Mouse (Mus musculus): ENCODE data around the gene D5Ertd579e. TPM values are rescaled to one million over a fixed set of nuclear protein-coding genes. Genes with fewer than 3 reads are reported as not detected.
"Not testable (repeated sequence)": the region's sequence is repeated elsewhere in the genome, so short reads cannot be mapped to it uniquely, and the experiment has no call there.

Gene D5Ertd579e
- polyA plus RNA-seq, 1 experiment from 2014 or later: 31.3 TPM

DNA sequence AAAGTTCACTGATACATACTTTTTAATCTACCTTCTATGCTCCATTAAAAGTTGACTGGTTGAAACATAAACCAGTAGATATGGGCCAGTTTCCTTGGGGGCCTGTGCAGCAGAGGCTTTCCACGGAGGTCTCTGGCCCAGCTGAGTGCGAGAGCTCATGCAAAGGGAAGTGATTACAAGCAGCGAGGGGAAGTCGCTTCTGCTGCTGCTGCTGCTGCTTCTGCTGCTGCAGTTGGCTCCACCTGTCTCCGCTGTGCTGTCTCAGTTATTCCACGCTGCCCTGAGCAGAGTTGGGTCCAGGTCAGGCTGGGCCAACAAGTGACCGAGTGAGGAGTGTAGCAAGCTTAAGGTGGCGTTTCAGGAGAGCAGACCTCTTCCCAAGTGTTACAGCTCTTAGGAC is 27.3 kb downstream of the D5Ertd579e start:
- H3K9me3 ChIP-seq: no peaks in the 10 kb centered on the region
- no peak for DNase-seq (ENCODE audit: extremely low spot score, low spot score)
- no peak overlapping the region for H3K27ac ChIP-seq
- 94% methylated on average over 8 of the region's 8 CpGs for whole genome bisulfite sequencing
- H3K36me3 ChIP-seq (replicated peaks): peaks cover 75% of the 10 kb centered on the region
- H3K27me3 ChIP-seq (ENCODE audit: poor library complexity, severe bottlenecking): no peaks in the 10 kb centered on the region
- H3K4me3 ChIP-seq: no peak overlapping the region
- H3K4me1 ChIP-seq: no peaks in the 10 kb centered on the region

DNA sequence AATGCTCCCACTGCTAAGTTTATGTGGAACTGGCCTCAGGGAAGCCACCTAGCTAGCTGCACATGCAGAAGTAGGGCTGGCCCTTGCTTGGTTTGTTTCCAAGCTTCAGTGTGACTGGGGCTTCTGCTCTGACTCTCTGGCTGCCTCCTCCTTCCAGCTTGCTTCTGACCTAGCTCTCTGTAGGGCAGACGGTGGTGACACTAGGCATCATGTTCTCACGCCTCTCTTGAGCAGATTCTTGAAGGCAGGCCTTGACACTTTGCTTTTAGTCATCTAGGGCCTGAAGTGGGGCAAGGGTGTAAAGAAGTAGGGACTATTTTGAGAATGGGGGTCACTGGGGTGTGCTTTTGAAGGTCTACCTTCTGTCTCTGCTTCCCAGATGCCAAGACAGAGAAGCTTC is 27.8 kb downstream of the D5Ertd579e start:
- not testable (repeated sequence) for H3K27ac ChIP-seq; H3K9me3 ChIP-seq; H3K4me1 ChIP-seq; H3K4me3 ChIP-seq; DNase-seq (ENCODE audit: extremely low spot score, low spot score); H3K27me3 ChIP-seq (ENCODE audit: poor library complexity, severe bottlenecking)
- peaks cover 76% of the 10 kb centered on the region for H3K36me3 ChIP-seq (replicated peaks)
- 89% methylated on average over 2 of the region's 2 CpGs for WGBS

DNA sequence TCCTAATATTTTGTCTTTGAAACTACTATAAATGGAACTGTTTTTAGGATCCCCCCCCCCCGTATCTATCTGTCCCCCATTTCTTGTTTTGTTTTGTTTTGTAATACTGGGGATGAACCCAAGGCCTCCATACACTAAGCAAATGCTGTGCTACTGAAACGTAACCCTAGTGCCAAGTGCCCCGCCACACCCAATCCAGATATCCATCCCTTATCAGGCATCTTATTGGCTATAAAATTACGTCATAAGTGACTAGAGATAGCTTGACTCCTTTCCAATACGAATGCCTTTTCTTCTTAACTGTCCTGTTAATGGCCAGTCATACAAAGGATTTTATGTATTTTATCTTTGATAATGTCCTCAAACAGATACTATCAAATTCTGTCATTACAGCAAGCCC is 28.7 kb downstream of the D5Ertd579e start:
- H3K4me3 ChIP-seq: no peak overlapping the region
- peaks cover 78% of the 10 kb centered on the region for H3K36me3 ChIP-seq (replicated peaks)
- WGBS: 97% methylated on average over 5 of the region's 5 CpGs
- no peaks in the 10 kb centered on the region for H3K27me3 ChIP-seq (ENCODE audit: poor library complexity, severe bottlenecking)
- H3K27ac ChIP-seq: no peak overlapping the region
- no peaks in the 10 kb centered on the region for H3K4me1 ChIP-seq
- DNase-seq (ENCODE audit: extremely low spot score, low spot score): no peak
- no peaks in the 10 kb centered on the region for H3K9me3 ChIP-seq

DNA sequence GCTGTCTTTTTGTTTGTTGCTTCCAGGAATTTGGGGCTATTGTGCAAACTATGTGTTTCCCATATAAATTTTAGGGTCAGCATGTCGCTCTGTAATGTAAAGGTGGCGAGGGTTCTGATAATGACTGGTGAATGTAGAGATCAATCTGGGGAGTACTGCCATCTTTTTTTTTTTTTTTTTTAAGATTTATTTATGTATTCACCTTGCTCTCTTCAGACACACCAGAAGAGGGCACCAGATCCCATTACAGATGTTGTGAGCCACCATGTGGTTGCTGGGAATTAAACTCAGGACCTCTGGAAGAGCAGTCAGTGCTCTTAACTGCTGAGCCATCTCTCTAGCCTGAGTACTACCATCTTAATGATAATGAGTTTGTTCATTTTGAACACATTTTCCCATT is 29.1 kb downstream of the D5Ertd579e start:
- H3K9me3 ChIP-seq; H3K27ac ChIP-seq; H3K27me3 ChIP-seq (ENCODE audit: poor library complexity, severe bottlenecking); H3K4me1 ChIP-seq; H3K4me3 ChIP-seq; DNase-seq (ENCODE audit: extremely low spot score, low spot score): not testable (repeated sequence)
- 88% methylated on average over 2 of the region's 2 CpGs for WGBS
- H3K36me3 ChIP-seq (replicated peaks): peaks cover 74% of the 10 kb centered on the region

DNA sequence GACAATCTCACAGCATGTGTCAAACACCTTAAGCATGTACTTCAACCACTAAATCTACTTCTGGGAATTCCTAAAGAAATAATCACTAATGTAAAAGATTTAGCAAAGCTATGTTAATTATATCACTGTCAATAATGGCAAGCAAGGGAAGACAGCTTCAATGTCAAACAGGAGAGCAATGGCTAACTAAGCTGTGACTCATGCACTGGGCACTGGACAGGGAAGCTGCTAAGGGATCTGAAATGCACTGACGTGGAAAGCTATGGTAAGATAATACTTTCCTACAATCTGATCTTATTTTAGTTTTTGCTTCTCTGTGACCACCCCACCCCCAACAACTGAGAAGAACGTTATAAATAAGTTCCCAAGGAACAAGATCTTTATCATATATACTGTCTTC is 32.5 kb downstream of the D5Ertd579e start:
- Histone ChIP-seq H3K9me3 (no peaks in the 10 kb centered on the region), H3K27me3 (ENCODE audit: poor library complexity, severe bottlenecking) (no peaks in the 10 kb centered on the region), H3K36me3 (replicated peaks) (peaks cover 45% of the 10 kb centered on the region), H3K4me1 (no peaks in the 10 kb centered on the region), H3K27ac (no peak overlapping the region), H3K4me3 (no peak overlapping the region)
- no peak for DNase-seq (ENCODE audit: extremely low spot score, low spot score)
- WGBS: 88% methylated on average over 2 of the region's 2 CpGs

DNA sequence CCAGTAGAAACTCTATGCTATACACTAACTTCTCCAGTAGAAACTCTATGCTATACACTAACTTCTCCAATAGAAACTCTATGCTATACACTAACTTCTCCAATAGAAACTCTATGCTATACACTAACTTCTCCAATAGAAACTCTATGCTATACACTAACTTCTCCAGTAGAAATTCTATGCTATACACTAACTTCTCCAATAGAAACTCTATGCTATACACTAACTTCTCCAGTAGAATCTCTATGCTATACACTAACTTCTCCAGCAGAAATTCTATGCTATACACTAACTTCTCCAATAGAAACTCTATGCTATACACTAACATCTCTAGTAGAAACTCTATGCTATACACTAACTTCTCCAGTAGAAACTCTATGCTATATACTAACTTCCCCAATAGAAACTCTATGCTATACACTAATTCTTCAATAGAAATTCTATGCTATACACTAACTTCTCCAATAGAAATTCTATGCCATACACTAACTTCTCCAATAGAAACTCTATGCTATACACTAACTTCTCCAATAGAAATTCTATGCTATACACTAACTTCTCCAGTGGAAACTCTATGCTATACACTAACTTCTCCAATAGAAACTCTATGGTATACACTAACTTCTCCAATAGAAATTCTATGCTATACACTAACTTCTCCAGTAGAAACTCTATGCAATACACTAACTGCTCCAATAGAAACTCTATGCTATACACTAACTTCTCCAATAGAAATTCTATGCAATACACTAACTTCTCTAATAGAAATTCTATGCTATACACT is 34.7 kb downstream of the D5Ertd579e start:
- not testable (repeated sequence) for H3K4me1 ChIP-seq; H3K27me3 ChIP-seq (ENCODE audit: poor library complexity, severe bottlenecking); H3K9me3 ChIP-seq; H3K27ac ChIP-seq; DNase-seq (ENCODE audit: extremely low spot score, low spot score); H3K4me3 ChIP-seq
- peaks cover 35% of the 10 kb centered on the region for H3K36me3 ChIP-seq (replicated peaks)

DNA sequence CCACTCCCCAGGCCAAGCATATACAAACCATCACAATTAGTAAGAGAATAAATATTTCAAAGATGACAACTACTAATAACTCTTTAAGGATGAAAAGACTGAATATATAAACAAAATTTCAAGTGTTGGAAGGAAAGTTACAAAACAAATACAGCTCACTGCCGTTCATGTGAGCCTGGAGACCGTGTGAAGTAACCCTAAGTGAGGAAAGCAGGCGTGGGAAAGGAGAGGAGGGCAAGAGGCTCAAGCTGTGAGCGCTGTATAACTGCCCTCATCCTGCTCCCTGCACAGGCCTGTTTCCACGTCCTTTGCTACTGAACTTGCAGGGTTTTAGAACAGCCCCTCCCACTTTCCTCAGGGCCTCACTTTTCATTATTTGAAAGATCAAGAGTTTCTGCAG is 70.2 kb downstream of the D5Ertd579e start:
- Histone ChIP-seq H3K36me3 (replicated peaks) (peaks cover 54% of the 10 kb centered on the region), H3K27me3 (ENCODE audit: poor library complexity, severe bottlenecking) (no peaks in the 10 kb centered on the region), H3K27ac (no peak overlapping the region), H3K4me1 (no peaks in the 10 kb centered on the region), H3K9me3 (no peaks in the 10 kb centered on the region), H3K4me3 (no peak overlapping the region)
- 77% methylated on average over 5 of the region's 5 CpGs for WGBS
- DNase-seq (ENCODE audit: extremely low spot score, low spot score): no peak

DNA sequence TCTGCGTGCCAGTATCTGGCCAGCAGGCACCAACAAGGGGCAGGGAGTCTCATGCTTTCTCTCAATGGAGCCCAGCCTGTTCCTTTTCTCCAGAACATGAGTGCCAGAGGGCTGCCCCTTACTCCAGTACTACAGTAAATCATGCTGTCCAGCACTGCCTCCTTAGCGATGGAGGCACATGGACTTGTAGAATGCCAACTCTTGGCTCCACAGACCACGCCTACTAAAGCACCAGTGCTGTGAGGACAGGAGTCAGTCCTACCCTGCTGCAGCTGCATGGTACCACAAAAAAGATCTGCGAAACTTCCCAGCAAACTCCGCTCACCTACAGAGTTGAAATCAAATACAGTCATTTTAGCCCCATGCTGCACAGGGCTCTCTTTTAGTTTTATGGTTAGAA is 72.2 kb downstream of the D5Ertd579e start:
- no peak for DNase-seq (ENCODE audit: extremely low spot score, low spot score)

DNA sequence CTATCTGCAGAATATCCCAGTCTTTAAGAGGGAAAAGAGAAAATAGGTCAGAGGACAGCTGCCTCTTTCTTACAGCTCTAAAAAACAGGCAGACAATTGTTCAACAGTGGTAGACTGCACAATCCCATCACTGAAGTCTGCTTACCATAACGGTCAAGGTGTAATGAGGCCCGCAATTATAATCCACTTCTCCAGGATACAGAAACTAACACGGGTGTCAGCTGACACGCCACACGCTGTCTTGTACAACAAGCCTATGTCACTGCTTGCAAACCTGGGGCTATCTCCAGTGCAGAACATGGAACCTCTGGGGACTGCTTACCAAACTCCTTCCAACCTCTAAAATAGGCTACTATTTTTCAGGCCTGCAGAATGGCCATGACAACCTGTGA is 74.8 kb downstream of the D5Ertd579e start:
- no peak overlapping the region for H3K4me3 ChIP-seq
- no peaks in the 10 kb centered on the region for H3K9me3 ChIP-seq
- peaks cover 54% of the 10 kb centered on the region for H3K36me3 ChIP-seq (replicated peaks)
- no peaks in the 10 kb centered on the region for H3K27me3 ChIP-seq (ENCODE audit: poor library complexity, severe bottlenecking)
- H3K27ac ChIP-seq: peak overlapping the region; percentile 22; the same call in 1 of the 2 replicates
- no peak for DNase-seq (ENCODE audit: extremely low spot score, low spot score)
- H3K4me1 ChIP-seq: no peaks in the 10 kb centered on the region
- 91% methylated on average over 5 of the region's 5 CpGs for WGBS

More for the DNA sequence above, 72.2 kb downstream of the D5Ertd579e start:
- Histone ChIP-seq H3K27ac (no peak overlapping the region), H3K9me3 (no peaks in the 10 kb centered on the region), H3K4me1 (no peaks in the 10 kb centered on the region), H3K4me3 (no peak overlapping the region), H3K36me3 (replicated peaks) (peaks cover 46% of the 10 kb centered on the region), H3K27me3 (ENCODE audit: poor library complexity, severe bottlenecking) (no peaks in the 10 kb centered on the region)
- WGBS: 92% methylated on average over 5 of the region's 5 CpGs

DNA sequence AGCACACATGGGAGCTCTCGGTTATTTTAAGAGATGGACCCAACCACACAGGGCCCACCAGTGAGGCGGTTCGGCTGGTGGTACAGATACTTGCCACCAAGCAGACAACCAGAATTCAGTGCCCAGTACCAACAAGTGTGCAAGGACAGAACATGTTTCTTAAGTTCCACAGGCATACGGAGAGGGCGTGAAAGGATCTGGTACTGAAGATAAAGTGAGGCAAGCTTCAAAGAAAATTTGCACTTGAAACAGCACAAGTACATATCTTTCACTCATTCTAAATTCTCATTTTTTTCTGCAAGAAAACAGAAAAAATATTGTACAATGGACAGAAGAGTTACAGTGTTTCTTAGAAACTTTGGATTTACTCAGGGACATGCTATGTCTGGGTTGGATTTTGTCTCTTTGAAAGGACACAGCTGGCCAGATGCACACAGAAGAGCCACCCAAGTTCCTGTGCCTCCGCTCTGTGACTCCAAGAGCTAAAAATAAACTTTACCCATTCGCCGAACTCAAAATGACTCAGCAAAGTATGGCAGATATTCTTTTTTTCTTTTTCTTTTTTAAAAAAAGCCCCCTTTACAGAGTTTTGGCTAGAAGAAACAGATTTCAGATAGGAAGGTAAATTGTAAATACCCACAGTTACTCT is 75.3 kb downstream of the D5Ertd579e start:
- Histone ChIP-seq H3K36me3 (replicated peaks) (peaks cover 57% of the 10 kb centered on the region), H3K4me1 (no peaks in the 10 kb centered on the region), H3K9me3 (no peaks in the 10 kb centered on the region), H3K27ac (0 out of 2 replicates have a peak overlapping the region, but pooled peaks have one; percentile 22), H3K4me3 (no peak overlapping the region), H3K27me3 (ENCODE audit: poor library complexity, severe bottlenecking) (no peaks in the 10 kb centered on the region)
- DNase-seq (ENCODE audit: extremely low spot score, low spot score): no peak
- 89% methylated on average over 8 of the region's 8 CpGs for WGBS

DNA sequence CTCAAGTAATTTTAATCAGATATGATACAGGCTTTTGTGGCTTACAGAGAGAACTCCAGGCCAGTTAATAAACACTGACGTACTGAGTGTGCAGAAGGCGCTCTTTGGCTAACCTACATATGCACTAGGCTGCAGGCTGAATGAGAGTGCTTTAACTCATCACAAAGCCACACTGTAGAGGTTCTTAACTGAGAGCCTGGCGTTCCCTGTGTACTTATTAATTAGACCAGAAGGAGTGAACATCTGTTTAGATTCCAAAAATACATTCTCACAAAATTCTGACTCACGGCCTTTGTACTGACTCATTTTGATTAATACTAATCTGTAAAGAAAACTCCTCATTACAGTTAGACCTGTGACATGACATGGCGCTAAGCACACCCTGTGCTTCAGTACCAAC is 76.9 kb downstream of the D5Ertd579e start:
- Histone ChIP-seq H3K9me3 (no peaks in the 10 kb centered on the region), H3K4me1 (no peaks in the 10 kb centered on the region), H3K27ac (no peak overlapping the region), H3K36me3 (replicated peaks) (peaks cover 61% of the 10 kb centered on the region), H3K27me3 (ENCODE audit: poor library complexity, severe bottlenecking) (no peaks in the 10 kb centered on the region), H3K4me3 (no peak overlapping the region)
- DNase-seq (ENCODE audit: extremely low spot score, low spot score): no peak
- 94% methylated on average over 5 of the region's 5 CpGs for WGBS

DNA sequence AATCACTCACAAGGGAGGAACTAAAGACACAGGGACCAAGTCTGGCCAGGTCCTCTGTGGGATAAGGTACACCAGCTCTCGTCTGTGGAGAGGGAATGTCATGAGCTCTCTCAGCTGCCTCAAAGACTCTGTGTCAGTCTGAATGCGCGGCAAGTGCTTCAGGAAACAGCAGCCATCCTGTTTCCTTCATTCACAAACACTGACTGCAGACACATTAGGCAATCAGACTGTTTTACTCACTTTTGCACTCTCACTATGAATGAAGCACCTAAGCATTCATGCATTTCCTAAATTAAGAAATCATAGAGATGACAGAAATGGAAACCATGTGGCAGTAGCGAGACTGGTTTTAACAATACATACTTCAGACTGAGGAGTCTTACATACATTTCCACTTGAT is 77.5 kb downstream of the D5Ertd579e start:
- H3K27ac ChIP-seq: no peak overlapping the region
- no peak for DNase-seq (ENCODE audit: extremely low spot score, low spot score)
- peaks cover 62% of the 10 kb centered on the region for H3K36me3 ChIP-seq (replicated peaks)
- 86% methylated on average over 4 of the region's 4 CpGs for whole genome bisulfite sequencing
- H3K9me3 ChIP-seq: no peaks in the 10 kb centered on the region
- no peak overlapping the region for H3K4me3 ChIP-seq
- H3K27me3 ChIP-seq (ENCODE audit: poor library complexity, severe bottlenecking): no peaks in the 10 kb centered on the region
- no peaks in the 10 kb centered on the region for H3K4me1 ChIP-seq

DNA sequence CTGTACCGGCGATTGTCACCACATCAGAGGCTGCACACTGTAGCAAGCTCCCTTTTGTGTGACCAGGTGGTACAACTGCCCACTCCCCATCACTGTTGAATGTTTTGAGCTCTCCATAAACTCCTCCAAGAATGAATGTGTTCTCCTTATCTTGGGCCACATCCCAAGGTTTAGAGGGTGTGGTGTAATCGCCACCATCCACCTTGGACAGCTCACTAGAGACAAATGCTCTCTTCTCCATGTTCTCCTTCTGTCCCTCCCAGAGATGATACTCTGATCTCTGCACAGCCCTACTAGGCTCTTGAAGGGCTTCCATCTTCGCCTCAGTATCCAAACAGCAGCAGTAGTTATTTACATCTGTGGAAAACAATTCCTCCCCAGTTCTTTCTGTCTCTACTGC is 81.7 kb downstream of the D5Ertd579e start:
- no peaks in the 10 kb centered on the region for H3K27me3 ChIP-seq (ENCODE audit: poor library complexity, severe bottlenecking)
- H3K27ac ChIP-seq: no peak overlapping the region
- no peak overlapping the region for H3K4me3 ChIP-seq
- peaks cover 96% of the 10 kb centered on the region for H3K36me3 ChIP-seq (replicated peaks)
- 90% methylated on average over 4 of the region's 4 CpGs for WGBS
- H3K4me1 ChIP-seq: no peaks in the 10 kb centered on the region
- DNase-seq (ENCODE audit: extremely low spot score, low spot score): no peak
- no peaks in the 10 kb centered on the region for H3K9me3 ChIP-seq
